Mouse (Mus musculus) CH12.LX (cell line): ENCODE measurements around the gene Lipc. TPM values are rescaled to one million over a fixed set of nuclear protein-coding genes. Genes with fewer than 3 reads are reported as not detected.

ENCODE experiments used
- DNase-seq: peaks from one replicate; pipeline ENCODE4 v3.0.0-alpha.2; 2013; ENCODE audit errors: extremely low read depth
- H3K27ac ChIP-seq: 2 replicates; pipeline ENCODE4 v1.5.1; 2012; ENCODE audit warnings: low read depth, mild to moderate bottlenecking, control low read depth, moderate library complexity; ENCODE audit not compliant: insufficient read depth
- H3K27me3 ChIP-seq: replicated peaks from 2 replicates; pipeline ENCODE3; 2012; ENCODE audit warnings: inconsistent platforms
- H3K36me3 ChIP-seq, 2 experiments: replicated peaks in 1 of 2; 2 replicates each; pipeline versions ENCODE3 to v1.6.1; 2012; ENCODE audit warnings: inconsistent platforms in 1 of 2, low read length in 1 of 2, mild to moderate bottlenecking in 1 of 2, mixed read lengths in 1 of 2, moderate library complexity in 1 of 2; ENCODE audit not compliant: control insufficient read depth in 1 of 2, insufficient read depth in 1 of 2
- H3K4me1 ChIP-seq, 2 experiments: 2 replicates each; pipeline ENCODE4 v1.6.1; 2012; ENCODE audit warnings: inconsistent platforms in 1 of 2, moderate library complexity in 1 of 2; ENCODE audit not compliant: insufficient read depth in 2 of 2, control insufficient read depth in 1 of 2
- H3K4me2 ChIP-seq: 2 replicates; pipeline ENCODE4 v1.6.1; 2012; ENCODE audit warnings: low read depth, mild to moderate bottlenecking, control low read depth; ENCODE audit not compliant: poor library complexity, insufficient read depth, severe bottlenecking
- H3K4me3 ChIP-seq, 3 experiments: fragments of 150-350 bp in 1 of 3; sonication (generic) in 1 of 3; replicated peaks in 1 of 3; 2 replicates each; pipeline versions ENCODE3 to v1.5.1; 2011 to 2012; ENCODE audit warnings: low read depth in 2 of 3, low read length in 2 of 3, mild to moderate bottlenecking in 2 of 3, moderate library complexity in 2 of 3, control low read depth in 1 of 3, improper control_type of control experiment in 1 of 3, inconsistent platforms in 1 of 3, mixed read lengths in 1 of 3; ENCODE audit not compliant: poor library complexity in 1 of 3
- H3K79me2 ChIP-seq: replicated peaks from 2 replicates; pipeline ENCODE4 v1.6.1; 2012; ENCODE audit warnings: mild to moderate bottlenecking, moderate library complexity; ENCODE audit not compliant: control insufficient read depth, poor library complexity, insufficient read depth, severe bottlenecking; ENCODE audit errors: extremely low read depth
- H3K9ac ChIP-seq: 2 replicates; pipeline ENCODE4 v1.6.1; 2012; ENCODE audit warnings: low read depth, mild to moderate bottlenecking, control low read depth, moderate library complexity; ENCODE audit not compliant: insufficient read depth
- H3K9me3 ChIP-seq: replicated peaks from 2 replicates; pipeline ENCODE3; 2012; ENCODE audit warnings: low read length, inconsistent platforms, mixed read lengths
- BHLHE40 ChIP-seq: IDR thresholded peaks from 2 replicates; pipeline ENCODE4 v1.6.1; 2011; ENCODE audit warnings: mild to moderate bottlenecking, low read depth, low read length, improper control_type of control experiment
- CHD2 ChIP-seq: IDR thresholded peaks from 2 replicates; pipeline ENCODE4 v1.6.1; 2011; ENCODE audit warnings: low read length, improper control_type of control experiment
- E2F4 ChIP-seq: IDR thresholded peaks from 2 replicates; pipeline ENCODE4 v1.6.1; 2011; ENCODE audit warnings: low read depth, low read length, improper control_type of control experiment; ENCODE audit not compliant: insufficient replicate concordance
- EP300 ChIP-seq: IDR thresholded peaks from 2 replicates; pipeline ENCODE4 v1.6.1; 2011; ENCODE audit warnings: low read length, improper control_type of control experiment
- ETS1 ChIP-seq: conservative IDR thresholded peaks from 2 replicates; pipeline ENCODE4 v1.6.1; 2012; ENCODE audit warnings: low read depth, mild to moderate bottlenecking, inconsistent platforms, low read length, improper control_type of control experiment, moderate library complexity
- GABPA ChIP-seq: IDR thresholded peaks from 2 replicates; pipeline ENCODE4 v1.6.1; 2012; ENCODE audit warnings: low read depth, low read length, improper control_type of control experiment, inconsistent platforms; ENCODE audit not compliant: insufficient replicate concordance
- JUN ChIP-seq: IDR thresholded peaks from 2 replicates; pipeline ENCODE4 v1.6.1; 2011; ENCODE audit warnings: low read depth, mild to moderate bottlenecking, low read length, improper control_type of control experiment, moderate library complexity; ENCODE audit not compliant: insufficient read depth
- JUND ChIP-seq: conservative IDR thresholded peaks from 2 replicates; pipeline ENCODE4 v1.6.1; 2011; ENCODE audit warnings: low read depth, low read length, improper control_type of control experiment
- KAT2A ChIP-seq: IDR thresholded peaks from 2 replicates; pipeline ENCODE4 v1.6.1; 2012; ENCODE audit warnings: low read length, improper control_type of control experiment, inconsistent platforms; ENCODE audit not compliant: insufficient replicate concordance
- MAFK ChIP-seq: IDR thresholded peaks from 2 replicates; pipeline ENCODE4 v1.6.1; 2011; ENCODE audit warnings: low read length, improper control_type of control experiment; ENCODE audit not compliant: insufficient replicate concordance
- MAX ChIP-seq: IDR thresholded peaks from 2 replicates; pipeline ENCODE4 v1.6.1; 2011; ENCODE audit warnings: low read length, improper control_type of control experiment
- MYC ChIP-seq: IDR thresholded peaks from 2 replicates; pipeline ENCODE4 v1.6.1; 2011; ENCODE audit warnings: low read depth, mild to moderate bottlenecking, improper control_type of control experiment, low read length
- NRF1 ChIP-seq: IDR thresholded peaks from 2 replicates; pipeline ENCODE4 v1.6.1; 2014; ENCODE audit warnings: low read depth, mild to moderate bottlenecking, inconsistent platforms, low read length, improper control_type of control experiment, moderate library complexity
- SIN3A ChIP-seq: IDR thresholded peaks from 2 replicates; pipeline ENCODE4 v1.6.1; 2012; ENCODE audit warnings: low read length, improper control_type of control experiment, inconsistent platforms
- ZC3H11A ChIP-seq: IDR thresholded peaks from 2 replicates; pipeline ENCODE4 v1.6.1; 2012; ENCODE audit warnings: low read depth, mild to moderate bottlenecking, inconsistent platforms, low read length, improper control_type of control experiment
- ZKSCAN1 ChIP-seq: IDR thresholded peaks from 2 replicates; pipeline ENCODE4 v1.6.1; 2012; ENCODE audit warnings: low read depth, inconsistent platforms, low read length, improper control_type of control experiment, borderline replicate concordance
- dilution Hi-C: fragments of 300-500 bp; cut with MboI; formaldehyde crosslinking; loops from 2 replicates; pipeline ENCODE4 v1.14.3; 2020; ENCODE audit warnings: low sequenced_read_pairs; ENCODE audit not compliant: extremely low pct_unique_long_range_greater_than_20kb, extremely low pct_ligation_motif_present
- in situ Hi-C: fragments of 300-500 bp; cut with MboI; formaldehyde crosslinking; loops from 3 replicates; pipeline ENCODE4 v1.14.3; 2019; ENCODE audit warnings: low sequenced_read_pairs, low pct_ligation_motif_present, low pct_unique_long_range_greater_than_20kb, mixed read lengths
- polyA plus RNA-seq: library from polyadenylated mRNA; unstranded; fragments of >175 nt; gene quantifications from 2 replicates; pipeline ENCODE4 v1.2.1, GENCODE M21; 2012; ENCODE audit warnings: low read depth; ENCODE audit not compliant: insufficient read length
- total RNA-seq, 2 experiments: library from RNA; depleted of rRNA; stranded (reverse); fragments of 300-350 nt in 1 of 2; fragments of >200 nt in 1 of 2; gene quantifications; 2 replicates each; pipeline ENCODE4 v1.2.3; 2012 to 2014

Lipc gene
- total and polyA plus RNA-seq, 3 experiments = 5.2 to 24.5 (median 8.6) TPM

GRCm38 (mm10) chr9:70842300-70842941 is 109.6 kb downstream of the Lipc start:
- Histone ChIP-seq H3K4me3 (no peak overlapping the region), H3K36me3 (no peaks in the 10 kb centered on the region), H3K4me1 (peaks cover 11 to 32% of the 10 kb centered on the region in 2 experiments), H3K27ac (no peak overlapping the region), H3K4me2 (no peak overlapping the region), H3K9me3 (peaks cover 7% of the 10 kb centered on the region), H3K9ac (no peak overlapping the region), H3K27me3 (no peaks in the 10 kb centered on the region), H3K79me2 (no peaks in the 10 kb centered on the region)
- no peak for DNase-seq
- dilution Hi-C loops (no loop called here), in situ Hi-C loops (no loop called here)
- no peak for TF ChIP-seq MAX
- no peak for TF ChIP-seq MYC
- TF ChIP-seq ETS1 = no peak
- no peak for TF ChIP-seq EP300
- TF ChIP-seq MAFK = no peak
- no peak for TF ChIP-seq KAT2A
- no peak for TF ChIP-seq E2F4

- Histone ChIP-seq H3K79me2 (no peaks in the 10 kb centered on the region), H3K36me3 (no peaks in the 10 kb centered on the region), H3K4me2 (no peak overlapping the region), H3K27me3 (no peaks in the 10 kb centered on the region), H3K27ac (no peak overlapping the region), H3K4me3 (no peak overlapping the region), H3K9me3 (peaks cover 7% of the 10 kb centered on the region), H3K4me1 (peaks cover 11 to 35% of the 10 kb centered on the region in 2 experiments), H3K9ac (no peak overlapping the region)
- DNase-seq = no peak
- in situ Hi-C loops (no loop called here), dilution Hi-C loops (no loop called here)
- TF ChIP-seq ZKSCAN1 = peak; percentile 43
- no peak for TF ChIP-seq EP300
Measured at GRCm38 (mm10) chr9:70841426-70842215, 110.4 kb downstream of the Lipc start.

- H3K4me3 ChIP-seq = no peak overlapping the region
- H3K79me2 ChIP-seq = no peaks in the 10 kb centered on the region
- no peak overlapping the region for H3K27ac ChIP-seq
- in situ Hi-C loops (no loop called here), dilution Hi-C loops (no loop called here)
- TF ChIP-seq NRF1 = no peak
- no peak for TF ChIP-seq ZC3H11A
- no peak for TF ChIP-seq CHD2
- no peak for TF ChIP-seq E2F4
- TF ChIP-seq GABPA = no peak
- no peak for TF ChIP-seq JUND
- TF ChIP-seq SIN3A = no peak
- no peak for TF ChIP-seq JUN
- no peak for TF ChIP-seq MYC
- TF ChIP-seq BHLHE40 = no peak
- H3K27me3 ChIP-seq = no peaks in the 10 kb centered on the region
- H3K4me2 ChIP-seq = no peak overlapping the region
- H3K4me1 ChIP-seq = peaks cover 11 to 35% of the 10 kb centered on the region in 2 experiments
- no peaks in the 10 kb centered on the region for H3K36me3 ChIP-seq
- no peak overlapping the region for H3K9ac ChIP-seq
- no peak for DNase-seq
- H3K9me3 ChIP-seq = peaks cover 7% of the 10 kb centered on the region
Measured at GRCm38 (mm10) chr9:70840861-70841341, 111.1 kb downstream of the Lipc start.
